Mouse (Mus musculus) neural tube, embryonic 11.5 days (tissue): ENCODE data around the gene 4933430I17Rik. TPM values are rescaled to one million over a fixed set of nuclear protein-coding genes. Genes with fewer than 3 reads are reported as not detected.

Experiments
- ATAC-seq: fragments of 200-750 bp; cut with Nextera tagmentation; 2 replicates; pipeline ENCODE4 v1.8.0; 2017; ENCODE audit warnings: moderate number of reproducible peaks, mild to moderate bottlenecking, moderate TSS enrichment, moderate library complexity; ENCODE audit not compliant: insufficient read depth, low FRiP score, low TSS enrichment
- DNase-seq: peaks from one replicate; pipeline ENCODE4 v3.0.0-alpha.2; 2015; ENCODE audit warnings: low spot score
- H3K27ac ChIP-seq: fragments of 300-500 bp; sonication (generic); 2 replicates; pipeline ENCODE4 v1.5.1; 2014; ENCODE audit warnings: low read depth, mild to moderate bottlenecking, low read length
- H3K27me3 ChIP-seq: fragments of 300-500 bp; sonication (generic); 2 replicates; pipeline ENCODE4 v1.6.1; 2014; ENCODE audit warnings: mild to moderate bottlenecking, low read length, mixed read lengths; ENCODE audit not compliant: control insufficient read depth, insufficient read depth
- H3K36me3 ChIP-seq: fragments of 300-500 bp; sonication (generic); 2 replicates; pipeline ENCODE4 v1.6.1; 2014; ENCODE audit warnings: mild to moderate bottlenecking, low read length, moderate library complexity, mixed read lengths; ENCODE audit not compliant: control insufficient read depth, insufficient read depth
- H3K4me1 ChIP-seq: fragments of 300-500 bp; sonication (generic); 2 replicates; pipeline ENCODE4 v1.6.1; 2014; ENCODE audit warnings: low read length, mixed read lengths; ENCODE audit not compliant: control insufficient read depth, insufficient read depth
- H3K4me2 ChIP-seq: fragments of 300-500 bp; sonication (generic); 2 replicates; pipeline ENCODE4 v1.6.1; 2014; ENCODE audit warnings: low read depth, mild to moderate bottlenecking, moderate library complexity
- H3K4me3 ChIP-seq: fragments of 300-500 bp; sonication (generic); 2 replicates; pipeline ENCODE4 v1.5.1; 2014; ENCODE audit warnings: low read depth, low read length
- H3K9ac ChIP-seq: fragments of 300-500 bp; sonication (generic); 2 replicates; pipeline ENCODE4 v1.6.1; 2014; ENCODE audit warnings: mild to moderate bottlenecking, low read length
- H3K9me3 ChIP-seq: fragments of 300-500 bp; sonication (generic); 2 replicates; pipeline ENCODE4 v1.6.1; 2016; ENCODE audit warnings: low read length; ENCODE audit not compliant: control insufficient read depth
- WGBS: fragments of 180-500 bp; shearing (Covaris S2); extraction: QIAGEN DNeasy Blood & Tissue Kit; methylation state at CpG from one replicate; pipeline ENCODE4 v1.1.7; 2014; 5-methylcytosine and 5-hydroxymethylcytosine counted together
- polyA plus RNA-seq: library from polyadenylated mRNA; unstranded; fragments of >200 nt; fragmentation: Nextera tagmentation; extraction: Ambion mirVana; gene quantifications from 2 replicates; pipeline ENCODE4 v1.2.1, GENCODE M21; 2014

The 4933430I17Rik gene
- polyA plus RNA-seq, 1 experiment from 2014 or later, result 1.0 TPM

GRCm38 (mm10) chr4:62501534-62501933, 23.6 kb upstream of the 4933430I17Rik start:
- Histone ChIP-seq H3K4me2 (peak overlapping the region; percentile 59), H3K27ac (no peak overlapping the region), H3K4me3 (peak overlapping the region; percentile 68), H3K9ac (peak overlapping the region; percentile 63), H3K27me3 (no peaks in the 10 kb centered on the region), H3K9me3 (no peaks in the 10 kb centered on the region), H3K4me1 (peaks cover 3% of the 10 kb centered on the region; the same call in 1 of the 2 replicates), H3K36me3 (no peaks in the 10 kb centered on the region; the same call in 1 of the 2 replicates)
- no peak; the same call in 1 of the 2 replicates for ATAC-seq
- 5% methylated on average over 7 of the region's 7 CpGs for WGBS
- no peak for DNase-seq

GRCm38 (mm10) chr4:62501964-62502732, 23.0 kb upstream of the 4933430I17Rik start:
- Histone ChIP-seq H3K9ac (peak overlapping the region; percentile 63), H3K4me1 (peaks cover 3% of the 10 kb centered on the region; the same call in 1 of the 2 replicates), H3K27ac (no peak overlapping the region), H3K27me3 (no peaks in the 10 kb centered on the region), H3K4me2 (peak overlapping the region; percentile 59), H3K4me3 (peak overlapping the region; percentile 68), H3K36me3 (no peaks in the 10 kb centered on the region; the same call in 1 of the 2 replicates), H3K9me3 (no peaks in the 10 kb centered on the region)
- DNase-seq (peak; percentile 93), ATAC-seq (peak; percentile 97)
- WGBS, result 4% methylated on average over 38 of the region's 38 CpGs

GRCm38 (mm10) chr4:62502969-62503368, 22.2 kb upstream of the 4933430I17Rik start:
- no peaks in the 10 kb centered on the region; the same call in 1 of the 2 replicates for H3K36me3 ChIP-seq
- 82% methylated on average over 7 of the region's 7 CpGs for WGBS
- H3K4me2 ChIP-seq, result no peak overlapping the region
- peaks cover 3% of the 10 kb centered on the region; the same call in 1 of the 2 replicates for H3K4me1 ChIP-seq
- ATAC-seq, result no peak
- H3K27ac ChIP-seq, result no peak overlapping the region
- H3K27me3 ChIP-seq, result no peaks in the 10 kb centered on the region
- no peaks in the 10 kb centered on the region for H3K9me3 ChIP-seq
- H3K4me3 ChIP-seq, result no peak overlapping the region
- H3K9ac ChIP-seq, result no peak overlapping the region
- no peak for DNase-seq

GRCm38 (mm10) chr4:62503374-62503970, 21.7 kb upstream of the 4933430I17Rik start, which contains the start of gene Hdhd3:
Gene Hdhd3, minus strand, starts transcription at chr4:62503467.
- H3K4me3 ChIP-seq, result peak within 1 kb of the TSS; percentile 68
- no peaks in the 10 kb centered on the region for H3K27me3 ChIP-seq
- ATAC-seq (no peak), DNase-seq (no peak)
- H3K36me3 ChIP-seq, result no peaks in the 10 kb centered on the region; the same call in 1 of the 2 replicates
- WGBS, result 84% methylated on average over 3 of the region's 3 CpGs
- H3K9ac ChIP-seq, result peak within 1 kb of the TSS; percentile 63
- H3K4me1 ChIP-seq, result peaks cover 3% of the 10 kb centered on the region; the same call in 1 of the 2 replicates
- H3K27ac ChIP-seq, result no peak within 1 kb of the TSS
- peak within 1 kb of the TSS; percentile 59 for H3K4me2 ChIP-seq
- no peaks in the 10 kb centered on the region for H3K9me3 ChIP-seq

- Histone ChIP-seq H3K4me2 (no peak overlapping the region), H3K9ac (no peak overlapping the region), H3K36me3 (peaks cover 7% of the 10 kb centered on the region; the same call in 1 of the 2 replicates), H3K27me3 (no peaks in the 10 kb centered on the region), H3K9me3 (no peaks in the 10 kb centered on the region), H3K4me1 (peaks cover 3% of the 10 kb centered on the region; the same call in 1 of the 2 replicates), H3K27ac (no peak overlapping the region), H3K4me3 (no peak overlapping the region)
- 75% methylated on average over 3 of the region's 3 CpGs for WGBS
- no peak for DNase-seq
- no peak for ATAC-seq
These were observed 19.2 kb upstream of the 4933430I17Rik start for GRCm38 (mm10) chr4:62505991-62506390.

- ATAC-seq, result no peak
- Histone ChIP-seq H3K27me3 (no peaks in the 10 kb centered on the region), H3K9me3 (no peaks in the 10 kb centered on the region), H3K9ac (no peak overlapping the region), H3K36me3 (peaks cover 13% of the 10 kb centered on the region), H3K4me2 (no peak overlapping the region), H3K4me1 (no peaks in the 10 kb centered on the region), H3K4me3 (no peak overlapping the region), H3K27ac (no peak overlapping the region)
- 68% methylated on average over 2 of the region's 2 CpGs for WGBS
- no peak for DNase-seq
These were observed 18.4 kb upstream of the 4933430I17Rik start for GRCm38 (mm10) chr4:62506798-62507197.

GRCm38 (mm10) chr4:62508839-62509238, 16.3 kb upstream of the 4933430I17Rik start:
- ATAC-seq (no peak), DNase-seq (no peak)
- Histone ChIP-seq H3K4me1 (no peaks in the 10 kb centered on the region), H3K36me3 (peaks cover 16% of the 10 kb centered on the region), H3K27me3 (no peaks in the 10 kb centered on the region), H3K9me3 (no peaks in the 10 kb centered on the region), H3K4me3 (no peak overlapping the region), H3K4me2 (no peak overlapping the region), H3K27ac (no peak overlapping the region), H3K9ac (no peak overlapping the region)
- WGBS, result 91% methylated on average over 5 of the region's 5 CpGs

GRCm38 (mm10) chr4:62509946-62510345, 15.2 kb upstream of the 4933430I17Rik start:
- Histone ChIP-seq H3K4me3 (no peak overlapping the region), H3K9me3 (no peaks in the 10 kb centered on the region), H3K36me3 (peaks cover 16% of the 10 kb centered on the region), H3K27ac (no peak overlapping the region), H3K27me3 (no peaks in the 10 kb centered on the region), H3K4me2 (no peak overlapping the region), H3K4me1 (no peaks in the 10 kb centered on the region), H3K9ac (no peak overlapping the region)
- no peak for DNase-seq
- 91% methylated on average over 11 of the region's 11 CpGs for WGBS
- no peak for ATAC-seq
